Comparison of ENCODE assay signal across 8 mouse cellular contexts in the genomic region with DNA sequence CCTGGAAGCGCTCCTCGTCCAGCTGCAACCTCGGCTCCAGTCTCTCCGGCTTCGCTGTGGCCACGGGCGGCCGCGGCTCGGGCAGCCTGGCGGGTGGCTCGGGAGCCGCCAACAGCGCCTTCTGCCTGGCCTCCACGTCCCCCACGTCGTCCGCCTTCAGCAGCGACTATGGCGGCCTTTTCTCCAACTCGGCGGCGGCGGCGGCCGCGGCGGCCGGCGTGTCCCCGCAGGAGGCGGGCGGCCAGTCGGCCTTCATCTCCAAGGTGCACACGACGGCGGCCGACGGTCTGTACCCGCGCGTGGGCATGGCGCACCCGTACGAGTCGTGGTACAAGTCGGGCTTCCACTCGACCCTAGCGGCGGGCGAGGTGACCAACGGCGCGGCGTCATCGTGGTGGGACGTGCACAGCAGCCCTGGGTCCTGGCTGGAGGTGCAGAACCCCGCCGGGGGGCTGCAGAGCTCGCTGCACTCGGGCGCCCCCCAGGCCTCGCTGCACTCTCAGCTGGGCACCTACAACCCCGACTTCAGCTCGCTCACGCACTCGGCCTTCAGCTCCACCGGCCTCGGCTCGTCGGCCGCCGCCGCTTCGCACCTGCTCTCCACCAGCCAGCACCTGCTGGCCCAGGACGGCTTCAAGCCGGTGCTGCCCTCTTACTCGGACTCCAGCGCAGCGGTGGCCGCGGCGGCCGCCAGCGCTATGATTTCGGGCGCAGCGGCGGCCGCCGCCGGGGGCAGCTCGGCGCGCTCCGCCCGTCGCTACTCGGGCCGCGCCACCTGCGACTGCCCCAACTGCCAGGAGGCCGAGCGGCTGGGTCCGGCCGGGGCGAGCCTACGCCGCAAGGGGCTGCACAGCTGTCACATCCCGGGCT. TPM values are rescaled to one million over a fixed set of nuclear protein-coding genes. Genes with fewer than 3 reads are reported as not detected.
DNase-seq lines count a peak whose midpoint lies in the region; ATAC-seq lines count a peak whose summit lies in the region.

No protein-coding gene starts in this region.

- no peak overlapping the region for H3K27ac ChIP-seq in lung, embryonic 15.5 days
- no peak overlapping the region for H3K27ac ChIP-seq in liver, embryonic 12.5 days

- H3K4me3 ChIP-seq in lung, embryonic 15.5 days, result peak overlapping the region; percentile 39
- peak overlapping the region; percentile 50 for H3K4me3 ChIP-seq in liver, embryonic 12.5 days

- DNase-seq in lung, postnatal 14 days, result no peak
- peak; percentile 61 for DNase-seq in embryo, embryonic 10.5 days (ENCODE audit: low spot score)
- DNase-seq in heart, postnatal 4 days, result peak; percentile 37
- peak; percentile 50 for DNase-seq in splenic B cell, adult 2 months (ENCODE audit: low read depth, low spot score)
- DNase-seq in urinary bladder, postnatal 14 days (ENCODE audit: low spot score), result no peak
- no peak for DNase-seq in adrenal gland, postnatal 10 days

- ATAC-seq in lung, embryonic 15.5 days (ENCODE audit: borderline replicate concordance, extremely low read depth, low FRiP score, low TSS enrichment), result peak; percentile 51; the same call in 1 of the 2 replicates
- no peak for ATAC-seq in liver, embryonic 12.5 days

- H3K9me3 ChIP-seq in lung, embryonic 15.5 days, result no peaks in the 10 kb centered on the region
- H3K9me3 ChIP-seq in liver, embryonic 12.5 days (replicated peaks), result no peaks in the 10 kb centered on the region

- no peaks in the 10 kb centered on the region for H3K36me3 ChIP-seq in lung, embryonic 15.5 days
- H3K36me3 ChIP-seq in liver, embryonic 12.5 days, result no peaks in the 10 kb centered on the region
- no peaks in the 10 kb centered on the region for H3K36me3 ChIP-seq in splenic B cell, adult 2 months (ENCODE audit: control insufficient read depth, insufficient read depth, low read length, poor library complexity, severe bottlenecking)

- H3K4me2 ChIP-seq in lung, embryonic 15.5 days, result peak overlapping the region; percentile 77
- H3K4me2 ChIP-seq in liver, embryonic 12.5 days, result peak overlapping the region; percentile 73

- WGBS in lung, embryonic 15.5 days, result under 1% methylated on average over 109 of the region's 110 CpGs
- under 1% methylated on average over 96 of the region's 110 CpGs for WGBS in liver, embryonic 12.5 days (ENCODE audit: insufficient replicate concordance)

- H3K9ac ChIP-seq in lung, embryonic 15.5 days, result 0 out of 2 replicates have a peak overlapping the region, but pooled peaks have one; percentile 3
- peak overlapping the region; percentile 17; the same call in 1 of the 2 replicates for H3K9ac ChIP-seq in liver, embryonic 12.5 days

- H3K4me1 ChIP-seq in lung, embryonic 15.5 days, result peaks cover 52% of the 10 kb centered on the region
- peaks cover 50% of the 10 kb centered on the region for H3K4me1 ChIP-seq in liver, embryonic 12.5 days

- peaks cover 85% of the 10 kb centered on the region for H3K27me3 ChIP-seq in lung, embryonic 15.5 days
- peaks cover 93% of the 10 kb centered on the region for H3K27me3 ChIP-seq in liver, embryonic 12.5 days (replicated peaks)
- H3K27me3 ChIP-seq in splenic B cell, adult 2 months (ENCODE audit: control insufficient read depth, insufficient read depth, low read length, poor library complexity, severe bottlenecking), result peaks cover 2% of the 10 kb centered on the region

RNA-seq across cellular contexts. Expression of gene Sp9, which starts 1.8 kb away (rescaled TPM):
- polyA plus RNA-seq in lung, embryonic 15.5 days (2015; fragmentation: Nextera tagmentation; extraction: Ambion mirVana), result not detected in 2 replicates
- total RNA-seq in heart, postnatal 4 days (2021), result not detected
- not detected in 2 replicates for polyA plus RNA-seq in liver, embryonic 12.5 days (2016; fragmentation: Nextera tagmentation; extraction: Ambion mirVana)
- total RNA-seq in adrenal gland, postnatal 10 days (2021), result not detected

RNA-seq across cellular contexts. Expression of gene Scrn3, which starts 38.9 kb away (rescaled TPM):
- polyA plus RNA-seq in lung, embryonic 15.5 days (2015; fragmentation: Nextera tagmentation; extraction: Ambion mirVana), result 18.1 and 21.1 TPM in 2 replicates
- total RNA-seq in heart, postnatal 4 days (2021), result 10 to 100 TPM; 11.2 to 16.6 TPM
- 27.1 and 28.3 TPM in 2 replicates for polyA plus RNA-seq in liver, embryonic 12.5 days (2016; fragmentation: Nextera tagmentation; extraction: Ambion mirVana)
- total RNA-seq in adrenal gland, postnatal 10 days (2021), result 10 to 100 TPM; 19.8 to 21.9 TPM

RNA-seq across cellular contexts. Expression of gene Cir1, which starts 39.0 kb away (rescaled TPM):
- 24.5 and 25.7 TPM in 2 replicates for polyA plus RNA-seq in lung, embryonic 15.5 days (2015; fragmentation: Nextera tagmentation; extraction: Ambion mirVana)
- total RNA-seq in heart, postnatal 4 days (2021), result 10 to 100 TPM; 10.8 to 11.1 TPM
- polyA plus RNA-seq in liver, embryonic 12.5 days (2016; fragmentation: Nextera tagmentation; extraction: Ambion mirVana), result 17.4 and 19.1 TPM in 2 replicates
- 10 to 100 TPM; 16.0 to 21.7 TPM for total RNA-seq in adrenal gland, postnatal 10 days (2021)

RNA-seq across cellular contexts. Expression of gene Ola1, which starts 54.8 kb away (rescaled TPM):
- 75.0 and 80.1 TPM in 2 replicates for polyA plus RNA-seq in lung, embryonic 15.5 days (2015; fragmentation: Nextera tagmentation; extraction: Ambion mirVana)
- 10 to 100 TPM; 67.3 to 68.2 TPM for total RNA-seq in heart, postnatal 4 days (2021)
- 72.7 and 77.3 TPM in 2 replicates for polyA plus RNA-seq in liver, embryonic 12.5 days (2016; fragmentation: Nextera tagmentation; extraction: Ambion mirVana)
- total RNA-seq in adrenal gland, postnatal 10 days (2021), result 10 to 100 TPM; 54.7 to 55.2 TPM

Comparison
In these comparisons a context has a peak if more than half of its experiments do, and no peak if none do; other contexts are left out.
1. DNase-seq: peak in embryo, embryonic 10.5 days (single experiment), heart, postnatal 4 days (single experiment) and splenic B cell, adult 2 months (single experiment); none in lung, postnatal 14 days (single experiment), urinary bladder, postnatal 14 days (single experiment) and adrenal gland, postnatal 10 days (single experiment).